Mouse (Mus musculus) MEL (cell line): ENCODE data around the gene Cotl1.

Source experiments
- CTCF ChIP-seq, 3 experiments: IDR thresholded peaks in 2 of 3; conservative IDR thresholded peaks in 1 of 3; 2 replicates each; pipeline ENCODE4 v1.5.1; 2011 to 2012; ENCODE audit warnings: low read length in 3 of 3, low read depth in 2 of 3, mild to moderate bottlenecking in 2 of 3, improper control_type of control experiment in 1 of 3, inconsistent platforms in 1 of 3, mixed read lengths in 1 of 3, moderate library complexity in 1 of 3; ENCODE audit not compliant: control insufficient read depth in 1 of 3, insufficient read depth in 1 of 3, poor library complexity in 1 of 3, severe bottlenecking in 1 of 3
- MAFK ChIP-seq: IDR thresholded peaks from 2 replicates; pipeline ENCODE4 v1.6.1; 2011; ENCODE audit warnings: low read depth, mild to moderate bottlenecking, low read length, improper control_type of control experiment, borderline replicate concordance
- NELFE ChIP-seq: IDR thresholded peaks from 2 replicates; pipeline ENCODE4 v1.6.1; 2011; ENCODE audit warnings: low read depth, low read length, improper control_type of control experiment

- TF ChIP-seq MAFK (no peak), CTCF (IDR thresholded peaks at IDR 0.05 in 2 of 3, conservative IDR thresholded peaks at IDR 0.05 in 1 of 3; ENCODE audit: control insufficient read depth in 1 of 3, insufficient read depth in 1 of 3, low read depth in 2 of 3, low read length in 3 of 3, poor library complexity in 1 of 3, severe bottlenecking in 1 of 3) (no peak), NELFE (no peak)
Measured at GRCm38 (mm10) chr8:119823278-119823677, 17.1 kb downstream of the Cotl1 start.
